Mouse (Mus musculus): ENCODE measurements around the gene Slc29a3.

DNA sequence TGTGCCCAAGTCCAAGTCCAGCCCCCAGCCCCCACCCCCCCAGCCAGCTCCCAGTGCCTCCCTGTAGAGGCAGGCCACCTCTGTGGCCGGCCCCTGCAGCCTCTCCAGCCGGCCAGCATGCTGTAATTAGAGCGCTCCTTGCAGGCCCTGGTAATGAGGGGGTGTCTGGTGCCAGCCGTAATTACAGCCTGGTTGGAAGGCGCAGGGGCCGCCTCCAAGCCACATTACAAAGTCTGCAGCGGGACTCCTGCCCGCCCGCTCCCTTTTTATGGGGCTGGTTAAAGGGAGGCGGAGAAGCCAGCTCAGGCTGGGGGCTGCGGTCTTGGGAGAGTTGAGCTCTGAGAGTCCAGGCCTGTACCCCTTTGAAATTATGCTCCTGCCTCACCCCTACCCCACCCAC is 41.8 kb upstream of the Slc29a3 start:
- no peak for TF ChIP-seq POLR2A (IDR thresholded peaks at IDR 0.05; ENCODE audit: extremely low read depth, insufficient read depth, low read length)
- no peak for TF ChIP-seq CTCF (IDR thresholded peaks at IDR 0.05; ENCODE audit: low read depth, low read length)
